Mouse (Mus musculus) heart, embryonic 15.5 days (tissue): ENCODE data around the gene Fam187b. TPM values are rescaled to one million over a fixed set of nuclear protein-coding genes. Genes with fewer than 3 reads are reported as not detected.

Experiments used
- ATAC-seq: fragments of 200-750 bp; cut with Nextera tagmentation; replicated peaks from 2 replicates; pipeline ENCODE4 v1.8.0; 2017; ENCODE audit warnings: low read depth, moderate TSS enrichment; ENCODE audit not compliant: insufficient number of reproducible peaks, insufficient read depth, low FRiP score
- H3K27ac ChIP-seq: fragments of 300-500 bp; sonication (generic); 2 replicates; pipeline ENCODE4 v1.5.1; 2015; ENCODE audit warnings: mild to moderate bottlenecking, inconsistent platforms
- H3K27me3 ChIP-seq: fragments of 300-500 bp; sonication (generic); 2 replicates; pipeline ENCODE4 v1.6.1; 2015; ENCODE audit warnings: inconsistent platforms
- H3K36me3 ChIP-seq: fragments of 300-500 bp; sonication (generic); 2 replicates; pipeline ENCODE4 v1.6.1; 2015; ENCODE audit warnings: mild to moderate bottlenecking, inconsistent platforms
- H3K4me1 ChIP-seq: fragments of 300-500 bp; sonication (generic); replicated peaks from 2 replicates; pipeline ENCODE4 v1.6.1; 2015; ENCODE audit warnings: inconsistent platforms
- H3K4me2 ChIP-seq: fragments of 300-500 bp; sonication (generic); 2 replicates; pipeline ENCODE4 v1.6.1; 2015; ENCODE audit warnings: inconsistent platforms, mild to moderate bottlenecking, moderate library complexity
- H3K4me3 ChIP-seq: fragments of 300-500 bp; sonication (generic); 2 replicates; pipeline ENCODE4 v1.5.1; 2015; ENCODE audit warnings: mild to moderate bottlenecking, inconsistent platforms
- H3K9ac ChIP-seq: fragments of 300-500 bp; sonication (generic); 2 replicates; pipeline ENCODE4 v1.6.1; 2015; ENCODE audit warnings: mild to moderate bottlenecking, inconsistent platforms
- H3K9me3 ChIP-seq: fragments of 300-500 bp; sonication (generic); replicated peaks from 2 replicates; pipeline ENCODE4 v1.6.1; 2016; ENCODE audit warnings: inconsistent platforms
- WGBS: fragments of 180-500 bp; shearing (Covaris S2); methylation state at CpG from one replicate; pipeline ENCODE4 v1.1.7; 2015; ENCODE audit warnings: mixed read lengths; 5-methylcytosine and 5-hydroxymethylcytosine counted together
- polyA plus RNA-seq: library from polyadenylated mRNA; unstranded; fragments of >200 nt; fragmentation: Nextera tagmentation; extraction: Ambion mirVana; gene quantifications from 2 replicates; pipeline ENCODE4 v1.2.1, GENCODE M21; 2015

Gene Fam187b
- polyA plus RNA-seq, 1 experiment from 2014 or later, result 0.54 TPM

- H3K4me1 ChIP-seq, result peaks cover 32% of the 10 kb centered on the region
- no peak for ATAC-seq
- whole genome bisulfite sequencing, result 86% methylated on average over 6 of the region's 6 CpGs
Measured at GRCm38 (mm10) chr7:30959786-30960349, 13.7 kb upstream of the Fam187b start.

GRCm38 (mm10) chr7:30962862-30963261 is 10.7 kb upstream of the Fam187b start:
- WGBS, result 88% methylated on average over 5 of the region's 5 CpGs
- no peak for ATAC-seq
- no peaks in the 10 kb centered on the region for H3K27me3 ChIP-seq
- H3K27ac ChIP-seq, result no peak overlapping the region
- no peak overlapping the region for H3K4me3 ChIP-seq
- H3K9me3 ChIP-seq, result no peaks in the 10 kb centered on the region
- no peaks in the 10 kb centered on the region for H3K36me3 ChIP-seq
- peaks cover 22% of the 10 kb centered on the region for H3K4me1 ChIP-seq
- no peak overlapping the region for H3K4me2 ChIP-seq
- no peak overlapping the region for H3K9ac ChIP-seq

More at GRCm38 (mm10) chr7:30959786-30960349, 13.7 kb upstream of the Fam187b start:
- no peaks in the 10 kb centered on the region for H3K27me3 ChIP-seq
- no peak overlapping the region for H3K4me3 ChIP-seq
- H3K4me2 ChIP-seq, result no peak overlapping the region
- H3K36me3 ChIP-seq, result peaks cover 2% of the 10 kb centered on the region
- no peaks in the 10 kb centered on the region for H3K9me3 ChIP-seq
- no peak overlapping the region for H3K9ac ChIP-seq
- no peak overlapping the region for H3K27ac ChIP-seq

GRCm38 (mm10) chr7:30964366-30964765 is 9.2 kb upstream of the Fam187b start:
- Histone ChIP-seq H3K27me3 (no peaks in the 10 kb centered on the region), H3K9ac (no peak overlapping the region), H3K4me3 (no peak overlapping the region), H3K4me2 (no peak overlapping the region), H3K4me1 (peaks cover 13% of the 10 kb centered on the region), H3K27ac (no peak overlapping the region), H3K36me3 (no peaks in the 10 kb centered on the region), H3K9me3 (no peaks in the 10 kb centered on the region)
- 86% methylated on average over 7 of the region's 7 CpGs for WGBS
- ATAC-seq, result no peak

- Histone ChIP-seq H3K9me3 (no peaks in the 10 kb centered on the region), H3K4me3 (no peak overlapping the region), H3K4me2 (no peak overlapping the region), H3K27me3 (no peaks in the 10 kb centered on the region), H3K9ac (no peak overlapping the region), H3K36me3 (no peaks in the 10 kb centered on the region), H3K27ac (no peak overlapping the region), H3K4me1 (peaks cover 13% of the 10 kb centered on the region)
- ATAC-seq, result no peak
- 87% methylated on average over 14 of the region's 14 CpGs for WGBS
Measured at GRCm38 (mm10) chr7:30965677-30966076, 7.9 kb upstream of the Fam187b start.

GRCm38 (mm10) chr7:30966657-30967056 is 6.9 kb upstream of the Fam187b start:
- Histone ChIP-seq H3K9me3 (no peaks in the 10 kb centered on the region), H3K27ac (no peak overlapping the region; the same call in 1 of the 2 replicates), H3K4me1 (peaks cover 13% of the 10 kb centered on the region), H3K36me3 (no peaks in the 10 kb centered on the region), H3K4me3 (no peak overlapping the region), H3K4me2 (no peak overlapping the region), H3K9ac (no peak overlapping the region), H3K27me3 (peaks cover 2% of the 10 kb centered on the region; the same call in 1 of the 2 replicates)
- 78% methylated on average over 3 of the region's 3 CpGs for WGBS
- ATAC-seq, result no peak

- no peak for ATAC-seq
- H3K9me3 ChIP-seq, result no peaks in the 10 kb centered on the region
- no peaks in the 10 kb centered on the region for H3K36me3 ChIP-seq
- H3K4me2 ChIP-seq, result no peak overlapping the region
- peaks cover 18% of the 10 kb centered on the region for H3K4me1 ChIP-seq
- 82% methylated on average over 8 of the region's 8 CpGs for WGBS
- peaks cover 21% of the 10 kb centered on the region for H3K27me3 ChIP-seq
- H3K27ac ChIP-seq, result no peak overlapping the region
- no peak overlapping the region for H3K4me3 ChIP-seq
- H3K9ac ChIP-seq, result no peak overlapping the region
Measured at GRCm38 (mm10) chr7:30968611-30969010, 5.0 kb upstream of the Fam187b start.

GRCm38 (mm10) chr7:30969174-30969573 is 4.4 kb upstream of the Fam187b start:
- Histone ChIP-seq H3K9ac (no peak overlapping the region), H3K27me3 (peaks cover 22% of the 10 kb centered on the region), H3K4me1 (peaks cover 15% of the 10 kb centered on the region), H3K4me2 (no peak overlapping the region), H3K27ac (no peak overlapping the region), H3K4me3 (no peak overlapping the region), H3K9me3 (no peaks in the 10 kb centered on the region), H3K36me3 (no peaks in the 10 kb centered on the region)
- 68% methylated on average over 4 of the region's 4 CpGs for whole genome bisulfite sequencing
- ATAC-seq, result 0 out of 2 replicates have a peak, but pooled peaks have one; percentile 12

- ATAC-seq, result no peak
- 85% methylated on average over 15 of the region's 15 CpGs for WGBS
- H3K9ac ChIP-seq, result no peak overlapping the region
- H3K27ac ChIP-seq, result no peak overlapping the region
- H3K27me3 ChIP-seq, result peaks cover 22% of the 10 kb centered on the region
- H3K4me1 ChIP-seq, result peaks cover 15% of the 10 kb centered on the region
- H3K36me3 ChIP-seq, result no peaks in the 10 kb centered on the region
- 0 out of 2 replicates have a peak overlapping the region, but pooled peaks have one; percentile 80 for H3K4me2 ChIP-seq
- H3K9me3 ChIP-seq, result no peaks in the 10 kb centered on the region
- no peak overlapping the region; the same call in 1 of the 2 replicates for H3K4me3 ChIP-seq
Measured at GRCm38 (mm10) chr7:30971901-30972300, 1.7 kb upstream of the Fam187b start.

- Histone ChIP-seq H3K4me3 (peak overlapping the region; percentile 49), H3K4me2 (peak overlapping the region; percentile 80), H3K36me3 (no peaks in the 10 kb centered on the region), H3K9me3 (no peaks in the 10 kb centered on the region), H3K27me3 (peaks cover 22% of the 10 kb centered on the region), H3K9ac (peak overlapping the region; percentile 49), H3K27ac (no peak overlapping the region), H3K4me1 (peaks cover 15% of the 10 kb centered on the region)
- 0 out of 2 replicates have a peak, but pooled peaks have one; percentile 21 for ATAC-seq
- whole genome bisulfite sequencing, result 8% methylated on average over 41 of the region's 41 CpGs
Measured at GRCm38 (mm10) chr7:30972426-30973250, 952 bp upstream of the Fam187b start.

- Histone ChIP-seq H3K27me3 (peaks cover 22% of the 10 kb centered on the region), H3K9me3 (no peaks in the 10 kb centered on the region), H3K36me3 (no peaks in the 10 kb centered on the region), H3K27ac (peak within 1 kb of the TSS; percentile 54), H3K9ac (peak within 1 kb of the TSS; percentile 49), H3K4me2 (peak within 1 kb of the TSS; percentile 80), H3K4me1 (peaks cover 15% of the 10 kb centered on the region), H3K4me3 (peak within 1 kb of the TSS; percentile 49)
- WGBS, result under 1% methylated on average over 19 of the region's 19 CpGs
- no peak; the same call in 1 of the 2 replicates for ATAC-seq
Measured at GRCm38 (mm10) chr7:30973251-30973500, 414 bp upstream of the Fam187b start, which contains the start of gene Lsr. TSS of gene Lsr (minus strand) at chr7:30973464.

GRCm38 (mm10) chr7:30981703-30982102 is 8.1 kb downstream of the Fam187b start:
- Histone ChIP-seq H3K36me3 (no peaks in the 10 kb centered on the region), H3K4me1 (no peaks in the 10 kb centered on the region), H3K9ac (no peak overlapping the region), H3K27me3 (no peaks in the 10 kb centered on the region), H3K4me2 (no peak overlapping the region), H3K4me3 (no peak overlapping the region), H3K9me3 (no peaks in the 10 kb centered on the region), H3K27ac (no peak overlapping the region)
- ATAC-seq, result no peak
- WGBS, result 79% methylated on average over 4 of the region's 4 CpGs
